Mouse (Mus musculus) fibroblast of lung, adult 2 months (primary cell): Measurements from ENCODE around the gene Acap3.

Experiments used
- DNase-seq: peaks from one replicate; pipeline ENCODE4 v3.0.0-alpha.2; 2011; ENCODE audit warnings: low read depth

Acap3 gene

DNA sequence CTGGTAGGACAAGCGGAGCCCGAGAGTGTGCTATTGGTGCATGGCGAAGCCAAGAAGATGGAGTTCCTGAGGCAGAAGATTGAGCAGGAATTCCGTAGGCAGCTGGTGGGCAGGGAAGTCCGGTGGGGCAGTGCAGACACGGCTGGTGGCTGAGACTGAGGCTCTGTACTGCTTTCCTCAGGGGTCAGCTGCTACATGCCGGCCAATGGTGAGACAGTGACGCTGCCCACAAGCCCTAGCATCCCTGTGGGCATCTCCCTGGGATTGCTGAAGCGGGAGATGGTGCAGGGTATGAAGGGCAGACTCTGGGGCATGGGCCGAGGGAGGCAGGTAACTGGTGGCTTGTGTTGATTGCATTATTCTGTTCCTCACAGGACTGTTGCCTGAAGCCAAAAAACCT, 3.9 kb upstream of the Acap3 start:
- no peak for DNase-seq

DNA sequence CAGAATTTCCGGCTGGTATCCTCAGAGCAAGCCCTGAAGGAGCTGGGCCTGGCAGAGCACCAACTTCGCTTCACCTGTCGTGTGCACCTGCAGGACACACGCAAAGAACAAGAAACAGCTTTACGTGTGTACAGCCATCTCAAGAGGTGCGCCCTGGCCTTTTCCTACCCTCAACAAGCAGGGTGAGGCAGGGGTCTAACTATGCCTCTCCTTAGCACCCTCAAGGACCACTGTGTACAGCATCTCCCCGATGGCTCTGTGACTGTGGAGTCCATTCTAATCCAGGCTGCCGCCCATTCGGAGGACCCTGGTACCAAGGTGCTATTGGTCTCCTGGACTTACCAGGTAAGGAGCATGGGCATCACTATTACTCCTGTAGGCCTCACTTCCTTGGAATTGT, 3.4 kb upstream of the Acap3 start:
- DNase-seq, result no peak

DNA sequence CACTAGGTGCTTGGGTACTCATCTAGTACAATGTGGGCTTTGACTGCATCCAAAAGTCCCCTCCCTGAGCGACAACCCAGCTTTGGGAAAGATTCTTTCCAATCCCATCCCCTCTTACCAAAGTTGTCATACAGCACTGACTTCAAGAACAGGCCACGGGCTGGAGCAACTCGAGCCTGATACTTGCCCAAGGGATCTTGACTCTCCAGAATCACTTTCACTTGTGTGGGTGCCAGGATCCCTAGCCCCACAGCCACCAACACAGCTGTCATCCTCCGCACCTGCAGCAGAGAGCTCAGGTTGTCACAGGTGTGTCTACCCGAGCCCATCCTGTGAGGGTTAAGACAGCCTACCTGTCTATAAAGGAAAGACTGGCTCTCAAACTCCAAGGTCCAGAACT, 2.3 kb upstream of the Acap3 start:
- no peak for DNase-seq

GRCm38 (mm10) chr4:155891011-155891471, 581 bp upstream of the Acap3 start:
- DNase-seq, result no peak

DNA sequence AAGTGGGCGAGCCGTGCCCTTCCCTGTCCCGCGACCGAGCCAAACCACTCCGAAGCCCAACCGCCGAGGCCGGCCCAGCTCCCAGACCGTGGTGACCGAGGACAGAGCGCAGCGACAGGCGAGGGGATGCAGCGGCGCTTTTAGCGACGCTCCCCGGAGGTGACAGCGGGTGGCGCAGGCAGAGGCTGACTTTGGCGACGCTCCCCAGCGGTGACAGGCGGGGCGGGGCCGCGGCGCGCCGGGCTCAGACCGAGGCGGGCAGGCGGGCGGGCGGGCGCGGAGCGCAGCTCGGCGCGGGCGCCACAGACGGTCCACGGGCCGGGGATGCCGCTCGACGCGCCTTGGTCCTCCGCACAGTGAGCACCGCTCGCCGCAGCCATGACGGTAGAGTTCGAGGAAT, 395 bp downstream of the Acap3 start:
- no peak for DNase-seq

GRCm38 (mm10) chr4:155892438-155893211, 1.0 kb downstream of the Acap3 start:
- no peak for DNase-seq

- no peak for DNase-seq
Observed at GRCm38 (mm10) chr4:155893212-155893690, 1.6 kb downstream of the Acap3 start.

DNA sequence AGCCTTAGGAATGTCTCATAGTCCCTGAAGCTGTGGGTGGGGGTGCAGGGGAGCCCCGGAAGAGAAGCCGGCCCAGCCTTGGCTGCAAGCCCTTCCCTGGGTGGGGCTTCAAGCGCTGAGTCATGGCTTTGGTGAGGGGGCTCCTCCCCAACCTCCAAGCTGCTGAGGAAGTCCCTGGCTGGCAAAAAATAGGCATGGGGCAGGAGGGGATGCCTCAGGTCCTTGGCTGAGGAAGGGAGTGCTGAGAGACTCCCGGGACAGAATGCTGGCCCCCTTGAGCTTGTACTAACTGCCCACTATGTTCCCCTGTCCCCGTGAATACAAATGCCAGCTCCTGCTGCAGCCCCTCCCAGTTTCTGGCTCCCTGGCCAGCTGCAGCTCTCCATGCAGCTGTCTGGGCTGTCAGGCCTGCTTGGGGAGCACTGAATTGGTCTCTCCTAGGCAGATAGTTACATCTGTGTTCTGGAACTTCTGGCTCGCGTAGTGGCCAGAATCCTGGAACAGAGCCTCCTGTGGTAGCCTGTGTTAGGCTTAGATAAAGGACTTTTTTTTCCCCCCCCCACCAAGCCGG, 2.8 kb downstream of the Acap3 start:
- no peak for DNase-seq

DNA sequence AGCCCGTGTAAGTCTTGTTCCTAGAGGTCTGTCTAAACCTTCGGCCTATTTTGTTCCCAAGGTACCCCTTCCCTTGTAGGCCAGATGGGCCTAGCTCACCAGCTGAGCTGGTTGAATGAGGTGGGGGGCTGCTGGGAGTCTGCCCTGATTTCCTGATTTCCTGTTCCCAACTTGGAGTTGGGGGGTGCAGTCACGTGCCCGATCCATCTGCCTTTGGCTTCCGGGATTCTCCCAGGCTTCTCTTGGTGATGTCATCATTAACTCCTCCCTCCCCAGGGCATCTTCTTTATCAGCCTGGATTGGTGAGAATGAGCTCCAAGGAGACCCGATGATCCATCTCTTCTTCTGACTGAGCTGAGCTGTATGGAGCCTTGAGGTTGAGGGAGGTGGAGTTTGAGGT, 3.6 kb downstream of the Acap3 start:
- no peak for DNase-seq

GRCm38 (mm10) chr4:155895826-155896225, 4.2 kb downstream of the Acap3 start:
- DNase-seq, result no peak

DNA sequence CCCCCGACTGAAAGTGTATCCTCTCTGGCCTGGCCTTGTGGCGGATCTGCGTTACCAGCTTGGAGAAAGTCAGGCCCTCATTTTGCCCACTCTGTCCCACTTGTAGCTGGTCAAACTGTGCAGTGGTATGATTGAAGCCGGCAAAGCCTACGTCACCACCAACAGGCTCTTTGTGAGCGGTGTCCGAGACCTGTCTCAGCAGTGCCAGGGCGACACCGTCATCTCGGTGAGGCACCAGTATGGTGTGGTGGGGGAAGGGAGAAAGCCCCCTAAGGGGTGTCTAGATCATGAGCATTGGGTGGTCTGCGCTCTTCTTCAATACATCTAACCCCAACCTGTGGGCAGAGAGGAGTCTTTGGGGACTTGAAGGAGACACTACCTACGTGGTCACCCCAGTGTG, 4.8 kb downstream of the Acap3 start:
- no peak for DNase-seq

- no peak for DNase-seq
Observed at GRCm38 (mm10) chr4:155898318-155898717, 6.7 kb downstream of the Acap3 start.

DNA sequence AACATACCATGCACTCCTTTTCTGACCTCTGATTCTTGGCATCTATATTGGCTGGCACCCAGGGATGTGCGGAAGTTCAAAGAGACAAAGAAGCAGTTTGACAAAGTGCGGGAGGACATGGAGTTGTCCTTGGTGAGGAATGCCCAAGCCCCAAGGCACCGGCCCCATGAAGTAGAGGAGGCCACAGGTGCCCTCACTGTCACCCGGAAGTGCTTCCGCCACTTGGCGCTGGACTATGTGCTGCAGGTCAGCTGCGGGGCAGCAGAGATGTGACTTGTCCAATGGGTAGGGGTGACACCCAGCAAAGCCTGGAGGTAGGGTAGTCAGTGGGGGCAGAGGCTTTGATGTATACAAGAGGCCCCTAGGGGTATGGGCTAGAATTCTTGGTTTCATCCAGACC, 7.7 kb downstream of the Acap3 start:
- DNase-seq, result no peak

GRCm38 (mm10) chr4:155901205-155901604, 9.6 kb downstream of the Acap3 start:
- DNase-seq, result no peak

- no peak for DNase-seq
Observed at GRCm38 (mm10) chr4:155903246-155903645, 11.6 kb downstream of the Acap3 start.

GRCm38 (mm10) chr4:155904318-155905102, 12.9 kb downstream of the Acap3 start:
- no peak for DNase-seq

DNA sequence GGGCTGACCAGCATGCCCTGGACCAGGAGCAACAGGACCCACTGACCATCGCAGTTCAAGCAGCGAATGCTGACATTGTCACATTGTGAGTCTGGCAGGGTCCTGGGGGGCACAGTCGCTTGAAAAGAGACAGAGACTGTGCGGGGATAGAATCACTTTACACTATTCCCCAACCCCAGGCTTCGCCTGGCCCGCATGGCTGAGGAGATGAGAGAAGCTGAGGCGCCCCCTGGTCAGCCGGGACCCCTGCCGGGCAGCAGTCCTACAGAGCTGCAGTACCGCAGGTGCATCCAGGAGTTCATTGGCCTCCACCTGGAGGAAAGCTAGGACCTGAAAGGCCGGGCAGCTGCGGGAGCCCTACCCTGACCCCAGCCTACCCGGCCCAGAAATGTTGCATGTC, 14.0 kb downstream of the Acap3 start:
- no peak for DNase-seq

GRCm38 (mm10) chr4:155906125-155906524, 14.5 kb downstream of the Acap3 start:
- DNase-seq, result no peak

GRCm38 (mm10) chr4:155907003-155907402, 15.4 kb downstream of the Acap3 start:
- DNase-seq, result no peak

GRCm38 (mm10) chr4:155908281-155908680, 16.7 kb downstream of the Acap3 start:
- no peak for DNase-seq

GRCm38 (mm10) chr4:155908751-155909150, 17.1 kb downstream of the Acap3 start:
- DNase-seq, result no peak

DNA sequence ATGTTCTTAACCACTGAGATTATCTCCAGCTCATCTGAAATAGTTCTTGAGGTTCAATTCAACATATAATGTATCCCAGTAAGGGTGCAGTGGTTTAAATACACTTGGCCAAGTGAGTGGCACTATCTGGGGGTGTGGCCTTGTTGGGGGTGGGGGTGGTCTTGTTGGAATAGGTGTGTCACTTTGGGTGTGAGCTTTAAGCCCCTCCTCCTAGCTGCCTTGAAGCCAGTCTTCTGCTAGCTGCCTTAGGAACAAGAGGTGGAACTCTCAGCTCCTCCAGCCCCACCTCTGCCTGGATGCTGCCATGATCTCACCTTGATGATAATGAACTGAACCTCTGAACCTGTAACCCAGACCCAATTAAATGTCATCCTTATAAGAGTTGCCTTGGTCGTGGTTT, 40.4 kb downstream of the Acap3 start:
- DNase-seq, result no peak

DNA sequence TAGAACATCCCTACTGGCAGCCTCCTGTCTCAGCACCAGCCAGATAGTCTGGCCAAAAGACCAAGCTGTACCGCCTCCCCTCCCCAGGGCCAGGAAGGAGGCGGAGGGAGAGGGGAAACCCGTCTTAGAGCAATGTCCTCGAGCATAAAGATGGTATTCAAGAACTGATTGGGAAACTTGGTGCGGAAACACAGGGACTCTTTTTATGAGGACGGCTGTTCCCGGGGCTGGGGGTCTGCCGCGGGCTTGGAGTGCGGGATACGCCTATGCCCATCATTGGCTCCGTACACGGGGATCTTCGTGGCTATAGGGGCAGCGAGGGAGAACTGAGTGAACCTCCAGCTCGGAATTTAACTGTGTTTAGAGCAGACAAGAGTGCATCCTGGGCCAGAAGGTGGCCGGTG, 51.4 kb downstream of the Acap3 start:
- peak; percentile 19 for DNase-seq
